Mouse (Mus musculus) forebrain, postnatal 0 days (tissue): ENCODE data around the gene Hk1. TPM values are rescaled to one million over a fixed set of nuclear protein-coding genes. Genes with fewer than 3 reads are reported as not detected.

Experiments
- ATAC-seq: fragments of 200-750 bp; cut with Nextera tagmentation; 2 replicates; pipeline ENCODE4 v1.8.0; 2017; ENCODE audit warnings: mild to moderate bottlenecking, moderate library complexity
- DNase-seq: peaks from one replicate; pipeline ENCODE4 v3.0.0-alpha.2; 2015
- H3K27ac ChIP-seq: fragments of 300-500 bp; sonication (generic); 2 replicates; pipeline ENCODE4 v1.5.1; 2014; ENCODE audit warnings: low read depth, mild to moderate bottlenecking, antibody characterized with exemption, low read length, moderate library complexity, mixed read lengths
- H3K27me3 ChIP-seq: fragments of 300-500 bp; sonication (generic); 2 replicates; pipeline ENCODE4 v1.6.1; 2014; ENCODE audit warnings: mild to moderate bottlenecking, low read length, mixed read lengths; ENCODE audit not compliant: insufficient read depth
- H3K36me3 ChIP-seq: fragments of 300-500 bp; sonication (generic); 2 replicates; pipeline ENCODE4 v1.6.1; 2014; ENCODE audit warnings: mild to moderate bottlenecking, moderate library complexity; ENCODE audit not compliant: insufficient read depth
- H3K4me1 ChIP-seq: fragments of 300-500 bp; sonication (generic); 2 replicates; pipeline ENCODE4 v1.6.1; 2014; ENCODE audit warnings: antibody characterized with exemption; ENCODE audit not compliant: insufficient read depth
- H3K4me2 ChIP-seq: fragments of 300-500 bp; sonication (generic); 2 replicates; pipeline ENCODE4 v1.6.1; 2014; ENCODE audit warnings: low read depth, mild to moderate bottlenecking, moderate library complexity
- H3K4me3 ChIP-seq: fragments of 300-500 bp; sonication (generic); 2 replicates; pipeline ENCODE4 v1.5.1; 2014; ENCODE audit warnings: low read depth, low read length, mixed read lengths
- H3K9ac ChIP-seq: fragments of 300-500 bp; sonication (generic); 2 replicates; pipeline ENCODE4 v1.6.1; 2014; ENCODE audit warnings: mild to moderate bottlenecking
- H3K9me3 ChIP-seq: fragments of 300-500 bp; sonication (generic); 2 replicates; pipeline ENCODE4 v1.6.1; 2016; ENCODE audit warnings: low read length
- CTCF ChIP-seq: sonication (generic); IDR thresholded peaks from 2 replicates; pipeline ENCODE4 v1.5.1; 2016; ENCODE audit warnings: antibody characterized with exemption, control low read depth, low read depth
- WGBS: fragments of 180-500 bp; shearing (Covaris S2); extraction: QIAGEN DNeasy Blood & Tissue Kit; methylation state at CpG from one replicate; pipeline ENCODE4 v1.1.7; 2014; 5-methylcytosine and 5-hydroxymethylcytosine counted together
- polyA plus RNA-seq: library from polyadenylated mRNA; unstranded; fragments of >200 nt; fragmentation: Nextera tagmentation; extraction: Ambion mirVana; gene quantifications from 2 replicates; pipeline ENCODE4 v1.2.1, GENCODE M21; 2015
- total RNA-seq: library from RNA; depleted of rRNA; stranded (reverse); fragments of >200 nt; gene quantifications from 2 replicates; pipeline ENCODE4 v1.2.3, GENCODE M21; 2014

Gene Hk1
- total and polyA plus RNA-seq, 2 experiments from 2014 or later = 90.1 to 140 TPM

GRCm38 (mm10) chr10:62413606-62413982 is 33.9 kb upstream of the Hk1 start:
- no peak for DNase-seq
- no peak for TF ChIP-seq CTCF
- H3K4me2 ChIP-seq = no peak overlapping the region
- no peaks in the 10 kb centered on the region for H3K36me3 ChIP-seq
- H3K9ac ChIP-seq = no peak overlapping the region
- H3K4me3 ChIP-seq = no peak overlapping the region
- WGBS = 52% methylated on average over 4 of the region's 4 CpGs
- no peaks in the 10 kb centered on the region for H3K4me1 ChIP-seq
- no peaks in the 10 kb centered on the region for H3K9me3 ChIP-seq
- ATAC-seq = no peak
- H3K27ac ChIP-seq = no peak overlapping the region
- H3K27me3 ChIP-seq = no peaks in the 10 kb centered on the region; the same call in 1 of the 2 replicates

- H3K9ac ChIP-seq = no peak overlapping the region
- H3K9me3 ChIP-seq = no peaks in the 10 kb centered on the region
- no peaks in the 10 kb centered on the region; the same call in 1 of the 2 replicates for H3K27me3 ChIP-seq
- DNase-seq (no peak), ATAC-seq (no peak)
- TF ChIP-seq CTCF = no peak
- H3K4me2 ChIP-seq = no peak overlapping the region
- no peaks in the 10 kb centered on the region for H3K4me1 ChIP-seq
- no peak overlapping the region for H3K4me3 ChIP-seq
- no peak overlapping the region for H3K27ac ChIP-seq
- WGBS = 36% methylated on average over 8 of the region's 8 CpGs
- H3K36me3 ChIP-seq = no peaks in the 10 kb centered on the region
Measured at GRCm38 (mm10) chr10:62412906-62413605, 33.3 kb upstream of the Hk1 start.

GRCm38 (mm10) chr10:62411431-62412410 is 32.0 kb upstream of the Hk1 start:
- no peak for TF ChIP-seq CTCF
- no peaks in the 10 kb centered on the region; the same call in 1 of the 2 replicates for H3K27me3 ChIP-seq
- ATAC-seq (no peak), DNase-seq (no peak)
- H3K4me1 ChIP-seq = no peaks in the 10 kb centered on the region
- no peaks in the 10 kb centered on the region for H3K36me3 ChIP-seq
- H3K9ac ChIP-seq = no peak overlapping the region
- H3K27ac ChIP-seq = no peak overlapping the region
- H3K4me3 ChIP-seq = no peak overlapping the region
- 67% methylated on average over 19 of the region's 19 CpGs for WGBS
- H3K9me3 ChIP-seq = no peaks in the 10 kb centered on the region
- no peak overlapping the region for H3K4me2 ChIP-seq

GRCm38 (mm10) chr10:62410943-62411342 is 31.2 kb upstream of the Hk1 start:
- Histone ChIP-seq H3K27me3 (no peaks in the 10 kb centered on the region; the same call in 1 of the 2 replicates), H3K9ac (no peak overlapping the region), H3K4me3 (no peak overlapping the region), H3K4me2 (no peak overlapping the region), H3K4me1 (no peaks in the 10 kb centered on the region), H3K9me3 (no peaks in the 10 kb centered on the region), H3K27ac (no peak overlapping the region), H3K36me3 (no peaks in the 10 kb centered on the region)
- DNase-seq (peak; percentile 76), ATAC-seq (peak; percentile 78)
- 11% methylated on average over 5 of the region's 5 CpGs for WGBS
- peak; percentile 84 for TF ChIP-seq CTCF

- 48% methylated on average over 14 of the region's 14 CpGs for WGBS
- Histone ChIP-seq H3K9ac (no peak overlapping the region), H3K36me3 (no peaks in the 10 kb centered on the region), H3K4me1 (no peaks in the 10 kb centered on the region), H3K4me3 (no peak overlapping the region), H3K27ac (no peak overlapping the region), H3K27me3 (no peaks in the 10 kb centered on the region; the same call in 1 of the 2 replicates), H3K4me2 (peak overlapping the region; percentile 17; the same call in 1 of the 2 replicates), H3K9me3 (no peaks in the 10 kb centered on the region)
- TF ChIP-seq CTCF = no peak
- peak; percentile 35 for DNase-seq
- peak; percentile 53 for ATAC-seq
Measured at GRCm38 (mm10) chr10:62404901-62405300, 25.2 kb upstream of the Hk1 start.

GRCm38 (mm10) chr10:62401641-62402111 is 22.0 kb upstream of the Hk1 start:
- Histone ChIP-seq H3K27me3 (no peaks in the 10 kb centered on the region), H3K9me3 (no peaks in the 10 kb centered on the region), H3K27ac (no peak overlapping the region), H3K4me2 (no peak overlapping the region), H3K9ac (no peak overlapping the region), H3K4me1 (no peaks in the 10 kb centered on the region), H3K4me3 (no peak overlapping the region), H3K36me3 (no peaks in the 10 kb centered on the region)
- TF ChIP-seq CTCF = no peak
- ATAC-seq = peak; percentile 81
- DNase-seq = peak; percentile 40
- 70% methylated on average over 19 of the region's 19 CpGs for WGBS
